Comparison of ENCODE assay signal across 27 mouse cellular contexts in genomic region chr6:24549801-24550200, GRCm38 (mm10). TPM values are rescaled to one million over a fixed set of nuclear protein-coding genes. Genes with fewer than 3 reads are reported as not detected.
DNase-seq lines count a peak whose midpoint lies in the region; ATAC-seq and TF ChIP-seq lines count a peak whose summit lies in the region.
"Had no signal": no experiment of that assay in that cellular context is flagged by ENCODE, and none has a peak within 500 bp of the region (broad histone marks: within the 10 kb centered on the region; RNA-seq: fewer than 3 reads in every experiment).

No protein-coding gene starts in this region.

- TF ChIP-seq CTCF in layer of hippocampus, adult 2 months (conservative IDR thresholded peaks at IDR 0.05), result no peak
- TF ChIP-seq CTCF in left cerebral cortex, adult 2 months (IDR thresholded peaks at IDR 0.05), result no peak

- H3K27ac ChIP-seq in layer of hippocampus, adult 2 months, result peak overlapping the region; percentile 32; the same call in 1 of the 2 replicates
- peak overlapping the region; percentile 44; the same call in 1 of the 2 replicates for H3K27ac ChIP-seq in left cerebral cortex, adult 2 months
- H3K27ac ChIP-seq: embryonic facial prominence, embryonic 12.5 days; forebrain, embryonic 13.5 days; forebrain, embryonic 15.5 days had no signal

- peak; percentile 95 for ATAC-seq in frontal cortex, adult (ENCODE audit: low TSS enrichment)
- ATAC-seq: activated CD4-positive, CD25-positive, alpha-beta regulatory T cell, adult 4 months; CD4-positive, CD25-positive, alpha-beta regulatory T cell, adult 4 months; forebrain, embryonic 13.5 days; forebrain, embryonic 15.5 days; Patski had no signal

- intact Hi-C loops in left cerebral cortex, adult 2 months (cut with DNase I), result loop anchor here (2.0 kb wide), 1 partner anchor 63 kb away; no protein-coding TSS in a partner anchor
- intact Hi-C loops in left cerebral cortex, postnatal 14 days (cut with DNase I), result no loop called here

- H3K4me3 ChIP-seq in layer of hippocampus, adult 2 months, result no peak overlapping the region
- H3K4me3 ChIP-seq in left cerebral cortex, adult 2 months, result no peak overlapping the region
- H3K4me3 ChIP-seq: embryonic facial prominence, embryonic 12.5 days; forebrain, embryonic 13.5 days; forebrain, embryonic 15.5 days had no signal

- DNase-seq in frontal cortex, postnatal 10 days (ENCODE audit: low spot score in 2 of 2), result no peak
- DNase-seq in layer of hippocampus, adult 2 months (ENCODE audit: low spot score in 2 of 2), result peak in 1 of 2 experiments; percentile 32
- DNase-seq in layer of hippocampus, adult 11-12 months (ENCODE audit: low spot score), result no peak
- DNase-seq in left cerebral cortex, adult 2 months (ENCODE audit: extremely low spot score in 1 of 2, low spot score in 2 of 2), result no peak
- no peak for DNase-seq in left cerebral cortex, postnatal 14 days (ENCODE audit: low spot score in 2 of 2)
- peak; percentile 78 for DNase-seq in brain, adult 2 months (ENCODE audit: low read depth, low spot score)
- no peak for DNase-seq in kidney, postnatal 10 days
- DNase-seq: adrenal gland, adult 8-10 months; adrenal gland, postnatal 14 days; adrenal gland, postnatal 36 days; B cell, adult 2 months; cerebellum, adult 11 months; cerebellum, adult 18-20 months; cerebellum, adult 8-10 months; cerebellum, adult 9-11 months; cerebellum, postnatal 14 days; cerebellum, postnatal 36 days; embryo, embryonic 11 days had no signal

RNA-seq across cellular contexts. Expression of gene Asb15, which starts 21.9 kb away (rescaled TPM):
- not detected for total RNA-seq in layer of hippocampus, adult 2 months (2021)
- not detected for total RNA-seq in left cerebral cortex, adult 2 months (2021)
- not detected for total RNA-seq in left cerebral cortex, postnatal 14 days (2021)
- total RNA-seq: adrenal gland, adult 8-10 months; adrenal gland, postnatal 14 days; adrenal gland, postnatal 36 days; CH12.LX; common myeloid progenitor, adult 5-6 weeks had no signal

RNA-seq across cellular contexts. Expression of gene Ndufa5, which starts 22.0 kb away (rescaled TPM):
- 100 to 1,000 TPM; 266 to 275 TPM for total RNA-seq in layer of hippocampus, adult 2 months (2021)
- total RNA-seq in left cerebral cortex, adult 2 months (2021), result 100 to 1,000 TPM; 272 to 273 TPM
- 100 to 1,000 TPM; 223 to 227 TPM for total RNA-seq in left cerebral cortex, postnatal 14 days (2021)

RNA-seq across cellular contexts. Expression of gene Iqub, which starts 34.9 kb away (rescaled TPM):
- 1 to 10 TPM; 2.7 TPM for total RNA-seq in layer of hippocampus, adult 2 months (2021)
- total RNA-seq in left cerebral cortex, adult 2 months (2021), result 1 to 10 TPM; 2.4 to 2.8 TPM
- under 1 TPM; 0.79 to 0.95 TPM for total RNA-seq in left cerebral cortex, postnatal 14 days (2021)
- total RNA-seq: CH12.LX; common myeloid progenitor, adult 5-6 weeks had no signal

RNA-seq across cellular contexts. Expression of gene Lmod2, which starts 47.8 kb away (rescaled TPM):
- total RNA-seq in layer of hippocampus, adult 2 months (2021), result not detected
- not detected for total RNA-seq in left cerebral cortex, adult 2 months (2021)
- total RNA-seq in left cerebral cortex, postnatal 14 days (2021), result not detected
- total RNA-seq: adrenal gland, postnatal 14 days; CH12.LX; common myeloid progenitor, adult 5-6 weeks had no signal
